Mouse (Mus musculus): ENCODE measurements around the gene Dnase1l3.

DNA sequence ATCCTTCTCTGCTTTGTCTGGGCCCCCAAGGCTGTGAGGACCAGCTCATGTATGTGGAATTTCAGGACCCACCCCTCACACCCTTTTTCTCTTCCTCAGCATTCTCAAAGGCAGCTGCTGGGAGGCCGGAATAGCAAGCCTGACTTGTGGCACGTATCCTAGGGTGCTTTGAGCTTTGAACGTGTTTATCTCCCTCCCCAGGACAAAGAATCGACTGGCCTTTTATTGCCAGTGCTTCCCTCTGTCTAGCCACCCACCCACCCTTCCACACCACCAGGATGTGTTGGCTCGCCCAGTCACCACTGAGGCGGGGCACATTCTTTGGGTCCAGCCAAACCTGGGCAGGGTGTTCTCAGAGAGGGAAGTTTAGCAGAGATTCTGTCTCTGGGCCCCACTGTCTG lies 40.3 kb downstream of the Dnase1l3 start:
- TF ChIP-seq POLR2A (IDR thresholded peaks at IDR 0.05; ENCODE audit: insufficient read depth, low read length) (no peak), CTCF (IDR thresholded peaks at IDR 0.05; ENCODE audit: low read depth, low read length) (no peak)
